Mouse (Mus musculus) cerebellum, adult 2 months (tissue): ENCODE measurements at regions not wholly inside any gene's neighbourhood (a gene's known extent, or its start where the extent isn't known, plus 50 kb on each side); places are given as distances from the start of the nearest gene placed in this dataset.

Experiments
- DNase-seq, 2 experiments: peaks; one replicate each; pipeline ENCODE4 v3.0.0; 2021
- H3K27ac ChIP-seq: fragments of 200-500 bp; 2 replicates; pipeline ENCODE4 v1.5.1; 2012; ENCODE audit warnings: low read length, control low read depth, inconsistent platforms; ENCODE audit not compliant: insufficient read depth
- H3K27me3 ChIP-seq: fragments of 200-500 bp; 2 replicates; pipeline ENCODE4 v1.6.1; 2012; ENCODE audit warnings: inconsistent platforms, mild to moderate bottlenecking, low read length, moderate library complexity; ENCODE audit not compliant: control insufficient read depth, insufficient read depth
- H3K4me1 ChIP-seq: fragments of 200-500 bp; 2 replicates; pipeline ENCODE4 v1.6.1; 2011; ENCODE audit warnings: low read length; ENCODE audit not compliant: control insufficient read depth, insufficient read depth
- H3K4me3 ChIP-seq: fragments of 200-500 bp; replicated peaks from 2 replicates; pipeline ENCODE3; 2011; ENCODE audit warnings: mild to moderate bottlenecking, low read depth, low read length, control low read depth; ENCODE audit not compliant: insufficient read depth
- CTCF ChIP-seq: fragments of 200-500 bp; IDR thresholded peaks from 2 replicates; pipeline ENCODE4 v1.5.1; 2011; ENCODE audit warnings: low read depth, mild to moderate bottlenecking, control low read depth, low read length, moderate library complexity, borderline replicate concordance; ENCODE audit not compliant: insufficient read depth
- POLR2A ChIP-seq: fragments of 200-500 bp; IDR thresholded peaks from 2 replicates; pipeline ENCODE4 v1.6.1; 2011; ENCODE audit warnings: low read length, control low read depth, borderline replicate concordance; ENCODE audit not compliant: insufficient read depth
- WGBS: fragments of 180-500 bp; shearing (Covaris S2); methylation state at CpG from one replicate; pipeline ENCODE4 v1.1.7; 2018; 5-methylcytosine and 5-hydroxymethylcytosine counted together

DNA sequence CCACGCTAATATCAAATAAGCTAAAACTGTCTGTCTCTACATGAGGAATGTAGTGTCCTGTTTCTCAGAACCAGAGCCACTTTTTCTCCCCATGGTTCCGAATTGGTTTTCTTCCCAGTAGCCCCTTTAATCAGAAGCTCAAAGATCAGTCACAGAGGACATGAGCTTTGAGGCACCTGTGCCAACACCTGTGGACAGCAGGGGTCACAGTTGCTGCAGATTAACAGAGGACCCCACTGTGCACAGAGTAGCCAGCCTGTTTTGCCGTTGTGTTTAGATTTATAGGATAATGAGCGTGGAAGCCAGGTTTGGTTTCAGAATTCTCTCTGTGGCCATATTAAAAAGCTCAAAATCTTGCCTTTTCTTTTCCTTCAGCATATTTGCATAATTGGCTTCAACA lies 380.2 kb downstream of the Ipmk start:
- H3K4me3 ChIP-seq = no peak overlapping the region
- no peak for TF ChIP-seq POLR2A
- no peak for TF ChIP-seq CTCF
- H3K27me3 ChIP-seq = no peaks in the 10 kb centered on the region
- peak in 1 of 2 experiments; percentile 5 for DNase-seq
- H3K27ac ChIP-seq = no peak overlapping the region
- no peaks in the 10 kb centered on the region for H3K4me1 ChIP-seq
- 59% methylated on average over 4 of the region's 4 CpGs for WGBS

DNA sequence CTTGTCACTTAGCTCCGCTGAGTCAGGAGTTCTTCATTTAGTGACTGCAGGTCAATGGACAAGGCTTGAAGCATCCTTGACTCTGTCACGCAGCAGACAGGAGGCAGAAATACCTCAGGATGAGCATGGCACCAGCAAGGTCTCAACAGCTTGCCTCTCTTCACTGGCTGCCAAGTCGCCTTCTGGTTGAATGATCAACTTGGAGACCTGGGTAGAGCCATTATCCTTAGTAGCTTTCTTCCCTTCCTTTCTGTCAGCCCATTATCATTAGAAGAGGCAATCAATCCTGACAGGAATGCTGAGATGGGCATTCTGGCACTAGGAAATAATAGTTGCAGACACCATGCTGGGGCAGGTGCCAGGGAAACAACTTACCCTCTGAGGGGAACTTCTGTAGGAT lies 386.3 kb downstream of the Ipmk start:
- peak; percentile 50 to 75 for DNase-seq
- 10% methylated on average over 3 of the region's 3 CpGs for WGBS
- TF ChIP-seq POLR2A (no peak), CTCF (no peak)

DNA sequence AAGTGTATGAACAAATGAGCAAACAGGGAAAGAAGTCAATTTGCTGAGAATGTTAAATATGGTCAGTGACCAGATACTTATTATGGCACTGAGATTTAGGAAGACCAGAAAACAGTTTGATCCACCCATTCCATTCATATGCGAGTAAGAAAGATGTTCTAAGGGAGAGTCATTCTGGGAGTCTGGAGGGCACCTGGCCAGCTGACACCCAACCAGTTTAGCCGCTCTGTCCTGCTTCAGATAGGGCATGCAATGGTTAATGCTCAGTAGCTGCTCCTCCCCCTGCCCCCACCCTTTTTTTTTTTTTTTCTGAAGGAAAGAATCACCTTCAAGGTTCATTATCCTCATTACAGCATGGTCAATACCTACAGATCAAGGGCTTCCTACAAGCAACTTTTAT lies 386.9 kb downstream of the Ipmk start:
- TF ChIP-seq CTCF (no peak), POLR2A (no peak)
- peaks cover 6% of the 10 kb centered on the region for H3K4me1 ChIP-seq
- 52% methylated on average over 2 of the region's 2 CpGs for WGBS
- H3K27ac ChIP-seq = no peak overlapping the region
- H3K4me3 ChIP-seq = no peak overlapping the region
- no peaks in the 10 kb centered on the region; the same call in 1 of the 2 replicates for H3K27me3 ChIP-seq
- no peak for DNase-seq

More for the DNA sequence above, 386.3 kb downstream of the Ipmk start:
- peaks cover 6% of the 10 kb centered on the region for H3K4me1 ChIP-seq
- H3K27me3 ChIP-seq = no peaks in the 10 kb centered on the region; the same call in 1 of the 2 replicates
- no peak overlapping the region for H3K4me3 ChIP-seq
- H3K27ac ChIP-seq = no peak overlapping the region

DNA sequence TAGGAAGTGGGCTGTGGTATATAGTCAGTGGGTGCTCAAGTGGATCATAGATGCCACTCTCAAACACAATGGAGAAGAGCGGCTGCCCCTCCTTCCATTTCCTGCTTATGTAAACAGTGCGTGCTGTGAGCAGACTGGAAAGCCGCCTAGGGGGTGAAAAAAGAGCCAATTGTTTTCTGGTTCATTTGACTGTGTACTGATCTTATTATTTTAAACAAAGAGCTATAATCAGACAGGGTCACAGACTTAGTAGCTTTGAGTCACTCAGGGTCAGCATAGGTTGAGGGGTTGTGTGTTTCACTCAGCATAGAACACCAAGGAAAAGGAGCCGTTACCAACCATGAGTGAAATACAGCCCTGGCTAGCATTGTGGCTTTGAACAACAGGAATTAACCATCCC lies 390.7 kb downstream of the Ipmk start:
- no peak for DNase-seq
- WGBS = 62% methylated on average over 4 of the region's 4 CpGs
- Histone ChIP-seq H3K4me3 (no peak overlapping the region), H3K27me3 (no peaks in the 10 kb centered on the region; the same call in 1 of the 2 replicates), H3K27ac (no peak overlapping the region), H3K4me1 (peaks cover 6% of the 10 kb centered on the region)
- TF ChIP-seq CTCF = no peak
- no peak for TF ChIP-seq POLR2A

DNA sequence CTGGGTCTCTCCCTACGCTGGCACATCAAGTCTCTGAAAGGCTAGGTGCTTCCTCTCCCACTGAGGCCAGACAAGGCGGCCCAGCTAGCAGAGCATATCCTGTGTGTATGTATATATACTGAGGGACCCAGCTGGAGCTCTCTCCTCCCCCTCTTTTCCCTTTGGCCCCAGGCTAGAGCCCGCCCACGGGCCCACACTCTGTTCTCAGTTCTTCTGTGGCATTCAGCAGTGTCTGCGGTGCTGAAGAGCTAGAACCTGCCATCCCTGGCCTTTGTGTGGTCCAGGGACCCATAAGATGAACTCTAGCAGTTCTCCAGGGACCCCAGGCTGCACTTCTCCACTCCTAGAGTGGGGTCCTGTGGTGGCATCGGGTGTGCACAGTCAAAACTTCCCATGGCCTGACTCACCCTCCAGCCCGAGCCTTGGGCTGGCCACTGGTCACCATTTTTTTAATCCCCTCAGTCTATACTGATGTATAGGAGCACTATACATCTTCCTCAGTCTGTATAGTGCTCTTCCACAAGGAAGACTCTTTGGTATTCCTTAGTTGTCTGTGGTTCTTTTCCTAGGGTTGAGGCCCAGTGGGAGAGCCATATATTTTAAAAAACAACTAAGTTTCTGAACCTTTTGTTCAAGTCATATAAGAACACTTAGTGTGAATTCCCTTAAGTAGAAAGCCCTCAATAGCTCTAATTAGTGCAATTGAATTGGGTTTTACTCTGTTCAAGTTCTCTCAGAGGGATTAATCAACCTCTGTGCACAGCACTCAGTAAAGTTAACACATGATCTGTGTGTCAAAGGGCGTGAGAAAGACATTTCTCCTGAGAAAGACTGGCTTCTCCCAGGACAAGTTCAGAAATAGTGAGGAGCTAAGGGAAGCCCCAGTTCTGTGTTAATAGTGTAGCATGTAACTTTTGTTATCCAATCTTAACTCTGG lies 401.3 kb downstream of the Ipmk start:
- Histone ChIP-seq H3K4me3 (no peak overlapping the region), H3K27ac (no peak overlapping the region), H3K27me3 (no peaks in the 10 kb centered on the region), H3K4me1 (no peaks in the 10 kb centered on the region)
- WGBS = 88% methylated on average over 8 of the region's 8 CpGs
- TF ChIP-seq POLR2A (no peak), CTCF (no peak)
- no peak for DNase-seq

DNA sequence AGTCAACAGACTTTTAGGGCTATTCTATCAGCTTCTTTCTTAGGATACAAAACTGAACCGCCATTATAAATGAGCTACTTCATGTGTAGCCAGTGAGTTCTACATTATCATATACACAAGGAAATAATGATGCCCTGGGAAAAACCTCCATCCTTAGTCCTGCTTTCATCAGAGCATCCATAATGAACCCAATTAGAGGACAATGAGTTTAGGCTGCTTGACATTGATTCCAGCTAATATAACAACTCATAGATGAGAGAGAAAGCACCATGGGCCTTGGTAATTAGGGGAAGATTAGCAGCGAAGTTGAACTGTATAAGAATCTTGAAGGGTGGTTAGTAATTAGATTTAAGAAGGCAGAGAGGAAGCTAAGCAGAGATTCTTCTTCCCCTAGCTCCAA lies 405.7 kb downstream of the Ipmk start:
- 81% methylated on average over 2 of the region's 2 CpGs for WGBS
- no peak overlapping the region for H3K27ac ChIP-seq
- TF ChIP-seq CTCF (no peak), POLR2A (no peak)
- H3K27me3 ChIP-seq = no peaks in the 10 kb centered on the region
- no peaks in the 10 kb centered on the region for H3K4me1 ChIP-seq
- no peak overlapping the region for H3K4me3 ChIP-seq
- no peak for DNase-seq

DNA sequence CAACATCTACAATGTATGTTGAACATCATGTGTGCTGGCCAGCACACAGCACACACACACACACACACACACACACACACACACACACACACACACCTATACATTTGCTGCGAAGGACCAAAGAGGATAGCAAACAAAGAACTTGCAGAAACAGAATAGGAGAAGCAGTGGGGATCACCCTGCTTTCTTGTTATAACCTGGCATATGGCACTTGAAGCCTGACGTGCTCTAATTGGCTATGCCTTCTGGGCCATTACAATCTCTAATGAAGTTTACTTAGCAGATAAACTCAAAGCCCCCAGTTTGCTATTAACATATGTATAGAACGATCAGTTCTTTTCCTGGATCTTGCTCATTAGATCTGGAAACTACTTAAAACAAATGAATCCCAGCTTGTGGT lies 407.2 kb downstream of the Ipmk start:
- no peak for TF ChIP-seq POLR2A
- no peak for TF ChIP-seq CTCF
- Histone ChIP-seq H3K4me1 (no peaks in the 10 kb centered on the region), H3K27me3 (no peaks in the 10 kb centered on the region), H3K27ac (no peak overlapping the region), H3K4me3 (no peak overlapping the region)
- WGBS = 72% methylated on average over 3 of the region's 3 CpGs
- no peak for DNase-seq

DNA sequence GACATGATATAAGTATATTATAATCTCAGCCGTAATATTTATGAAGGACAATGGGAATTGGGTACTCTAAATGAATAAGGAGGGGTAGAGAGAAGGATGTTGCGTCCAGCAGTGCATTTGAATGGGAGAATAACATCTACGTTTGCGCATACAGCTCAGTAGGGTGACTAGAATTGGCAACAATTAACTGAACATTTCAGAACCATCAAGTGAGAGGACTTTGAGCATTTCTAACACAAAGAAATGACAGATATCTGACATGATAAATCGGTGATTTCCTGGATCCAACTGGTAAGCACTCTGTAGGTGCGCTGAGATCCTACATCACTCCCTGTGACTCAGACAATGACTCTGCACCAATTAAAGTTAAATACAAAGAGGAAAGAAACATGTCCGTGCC lies 431.3 kb downstream of the Ipmk start:
- Histone ChIP-seq H3K4me1 (no peaks in the 10 kb centered on the region), H3K27me3 (no peaks in the 10 kb centered on the region), H3K27ac (no peak overlapping the region), H3K4me3 (no peak overlapping the region)
- TF ChIP-seq CTCF (no peak), POLR2A (no peak)
- no peak for DNase-seq
- 89% methylated on average over 7 of the region's 7 CpGs for WGBS
